Mouse (Mus musculus) testis, adult 2 months (tissue): Measurements from ENCODE around the gene Spint4. TPM values are rescaled to one million over a fixed set of nuclear protein-coding genes. Genes with fewer than 3 reads are reported as not detected.

Source experiments
- H3K27ac ChIP-seq: fragments of 200-500 bp; 2 replicates; pipeline ENCODE4 v1.5.1; 2012; ENCODE audit warnings: low read depth, low read length; ENCODE audit not compliant: control insufficient read depth, insufficient read depth
- H3K27me3 ChIP-seq: fragments of 200-500 bp; 2 replicates; pipeline ENCODE4 v1.6.1; 2012; ENCODE audit warnings: mild to moderate bottlenecking, low read length, moderate library complexity; ENCODE audit not compliant: control insufficient read depth, insufficient read depth
- H3K36me3 ChIP-seq: fragments of 200-500 bp; 2 replicates; pipeline ENCODE4 v1.6.1; 2012; ENCODE audit warnings: mild to moderate bottlenecking, low read length; ENCODE audit not compliant: control insufficient read depth, insufficient read depth
- H3K4me1 ChIP-seq: fragments of 200-500 bp; 2 replicates; pipeline ENCODE4 v1.6.1; 2012; ENCODE audit warnings: low read length; ENCODE audit not compliant: control insufficient read depth, insufficient read depth
- H3K4me3 ChIP-seq: fragments of 200-500 bp; 2 replicates; pipeline ENCODE4 v1.5.1; 2012; ENCODE audit warnings: low read depth, mild to moderate bottlenecking, low read length, moderate library complexity, mixed read lengths; ENCODE audit not compliant: control insufficient read depth
- CTCF ChIP-seq: fragments of 200-500 bp; IDR thresholded peaks from 2 replicates; pipeline ENCODE4 v1.5.1; 2012; ENCODE audit warnings: low read depth, mild to moderate bottlenecking, inconsistent platforms, low read length, moderate library complexity; ENCODE audit not compliant: control insufficient read depth, insufficient read depth, insufficient replicate concordance
- POLR2A ChIP-seq: fragments of 200-500 bp; IDR thresholded peaks from 2 replicates; pipeline ENCODE4 v1.6.1; 2012; ENCODE audit warnings: low read depth, mild to moderate bottlenecking, inconsistent platforms, low read length, moderate library complexity; ENCODE audit not compliant: control insufficient read depth
- polyA plus RNA-seq: library from polyadenylated mRNA; depleted of rRNA; stranded (reverse); fragments of >200 nt; gene quantifications from 2 replicates; pipeline ENCODE4 v1.2.3, GENCODE M21; 2012; rRNA removed

Gene Spint4
- polyA plus RNA-seq: not detected in 2 replicates

DNA sequence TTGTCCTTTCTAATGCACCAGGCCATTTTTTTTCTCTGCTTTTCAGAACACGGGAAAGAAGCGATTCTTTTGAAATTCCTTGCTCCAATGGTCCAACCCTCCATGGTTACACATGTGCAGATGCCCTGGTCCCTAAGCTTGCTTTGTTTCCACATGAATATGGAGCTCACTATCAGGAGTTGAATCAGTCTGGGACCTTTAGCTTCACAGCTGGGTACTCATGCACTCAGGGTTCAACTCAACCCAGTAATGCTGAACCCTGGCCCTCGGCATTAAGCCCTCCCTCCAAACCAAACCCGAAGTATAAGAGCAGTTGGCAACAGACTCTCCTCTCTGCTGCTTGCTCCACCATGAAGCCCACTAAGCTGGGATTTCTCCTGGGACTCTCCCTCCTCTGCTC is at the start of gene Spint4:
TSS of gene Spint4 (plus strand) at position 301 of the 400 bp plus-strand sequence.
- H3K4me1 ChIP-seq: no peaks in the 10 kb centered on the region
- H3K36me3 ChIP-seq: no peaks in the 10 kb centered on the region
- no peak within 1 kb of the TSS for H3K4me3 ChIP-seq
- H3K27ac ChIP-seq: no peak within 1 kb of the TSS
- no peaks in the 10 kb centered on the region for H3K27me3 ChIP-seq
- TF ChIP-seq POLR2A (no peak), CTCF (no peak)

DNA sequence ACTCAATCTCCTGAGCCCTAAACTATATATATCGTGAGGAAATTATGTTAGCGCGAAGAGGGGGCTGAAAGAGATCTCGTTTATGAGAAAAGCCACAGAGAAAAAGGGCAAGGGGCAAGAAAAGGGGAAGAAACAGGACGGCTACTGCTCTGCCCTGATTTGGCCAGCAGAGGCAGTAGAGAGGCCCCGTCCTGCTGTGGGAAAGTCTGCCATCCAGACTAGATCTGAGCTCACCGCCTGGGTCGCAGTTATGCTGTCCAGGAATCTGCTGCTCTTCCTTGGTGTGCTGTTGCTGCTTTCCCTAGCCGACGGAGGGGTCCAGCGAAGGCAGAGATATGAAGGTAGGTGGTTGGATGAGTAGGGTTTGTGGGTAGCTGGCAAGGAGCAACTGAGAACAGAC is 42.4 kb upstream of the Spint4 start, which contains the start of gene Wfdc10:
TSS of gene Wfdc10 (plus strand) at position 189 of the 400 bp plus-strand sequence.
- TF ChIP-seq CTCF (peak; percentile 93), POLR2A (peak; percentile 72)
- Histone ChIP-seq H3K4me3 (peak within 1 kb of the TSS; percentile 82), H3K4me1 (peaks cover 6% of the 10 kb centered on the region), H3K36me3 (no peaks in the 10 kb centered on the region), H3K27ac (peak within 1 kb of the TSS; percentile 61), H3K27me3 (no peaks in the 10 kb centered on the region)

DNA sequence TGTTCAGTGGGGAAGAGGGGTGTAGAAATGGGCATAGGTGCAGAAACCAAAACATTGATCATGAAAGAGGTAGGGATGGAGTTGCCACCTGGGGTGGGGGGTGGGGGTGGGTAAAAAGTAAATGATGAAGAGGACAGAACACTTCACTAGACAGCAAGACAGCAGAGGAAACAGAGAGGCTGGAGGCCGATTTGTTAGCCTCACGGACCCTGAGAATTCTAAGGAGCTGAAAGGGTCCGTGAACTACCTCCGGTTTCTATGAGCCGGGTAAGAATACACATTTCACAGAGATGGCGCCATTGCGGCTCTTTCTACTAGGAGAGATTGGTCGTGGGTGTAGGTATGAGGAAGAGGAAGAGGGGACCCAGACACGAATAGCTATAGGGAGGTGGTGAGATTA is 41.8 kb upstream of the Spint4 start, which contains the start of gene Wfdc9:
TSS of gene Wfdc9 (minus strand) at position 101 of the 400 bp plus-strand sequence.
- no peak for TF ChIP-seq POLR2A
- TF ChIP-seq CTCF: no peak
- Histone ChIP-seq H3K27me3 (no peaks in the 10 kb centered on the region), H3K4me1 (peaks cover 6% of the 10 kb centered on the region), H3K27ac (peak within 1 kb of the TSS; percentile 61), H3K36me3 (no peaks in the 10 kb centered on the region), H3K4me3 (peak within 1 kb of the TSS; percentile 82)

DNA sequence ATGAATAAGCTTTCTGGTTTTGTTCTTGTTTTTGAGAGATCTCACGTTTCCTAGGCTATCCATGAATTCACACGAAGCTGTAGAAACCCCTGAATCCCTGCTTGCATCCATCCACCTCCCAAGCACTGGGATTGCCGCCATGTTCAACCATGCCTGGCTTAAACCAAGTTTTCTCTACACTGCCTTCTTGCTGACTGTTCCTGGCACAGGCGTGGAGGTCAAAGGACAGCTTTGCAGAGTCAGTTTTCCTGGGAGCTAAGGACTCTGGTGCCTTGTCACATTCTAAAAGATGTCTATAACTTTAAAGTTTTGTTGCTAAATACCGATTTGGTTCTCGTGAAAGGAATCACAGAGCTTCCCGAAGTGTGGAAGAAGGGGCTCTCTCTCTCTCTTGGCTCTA is 33.5 kb upstream of the Spint4 start:
- TF ChIP-seq CTCF: no peak
- no peak for TF ChIP-seq POLR2A
- Histone ChIP-seq H3K4me3 (no peak overlapping the region), H3K36me3 (no peaks in the 10 kb centered on the region), H3K27ac (no peak overlapping the region), H3K4me1 (no peaks in the 10 kb centered on the region), H3K27me3 (no peaks in the 10 kb centered on the region)

DNA sequence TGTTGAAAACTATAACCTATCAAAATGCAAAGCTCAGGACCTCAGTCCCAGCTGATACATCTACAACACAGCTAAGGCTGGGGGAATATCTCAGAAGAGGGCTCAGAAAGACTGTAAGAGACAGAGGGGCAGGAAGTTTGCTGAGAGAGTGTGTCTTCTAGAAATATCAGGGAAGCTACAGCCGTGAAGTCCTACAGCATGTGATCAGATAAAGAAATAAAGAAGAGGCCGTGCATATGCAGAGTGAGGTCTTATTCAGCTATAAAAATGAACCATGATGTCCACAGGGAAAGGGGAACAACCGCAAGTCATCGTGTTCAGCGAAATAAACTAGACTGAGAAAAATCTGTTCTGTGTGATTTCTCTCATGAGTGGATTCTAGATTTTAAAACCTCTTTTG is 28.0 kb upstream of the Spint4 start:
- Histone ChIP-seq H3K36me3 (no peaks in the 10 kb centered on the region), H3K4me3 (no peak overlapping the region), H3K27me3 (no peaks in the 10 kb centered on the region), H3K4me1 (no peaks in the 10 kb centered on the region), H3K27ac (no peak overlapping the region)
- TF ChIP-seq CTCF (no peak), POLR2A (no peak)

DNA sequence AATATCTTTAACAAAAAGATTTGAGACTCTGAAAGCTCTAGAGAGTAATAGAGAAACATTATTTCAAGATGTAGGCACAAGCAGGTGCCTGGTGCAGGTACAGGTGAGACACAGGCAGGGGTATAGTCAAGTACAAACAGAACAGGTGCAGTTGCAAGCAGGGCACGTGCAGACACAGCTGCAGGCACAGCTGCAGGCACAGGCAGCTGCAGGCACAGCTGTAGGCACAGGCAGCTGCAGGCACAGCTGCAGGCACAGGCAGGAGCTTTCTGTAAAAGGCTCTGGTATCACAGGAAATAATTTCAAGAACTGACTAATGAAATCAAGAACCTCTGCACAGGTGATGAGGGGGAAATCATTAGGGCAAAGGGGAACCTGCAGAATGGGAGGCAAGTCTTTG is 27.4 kb upstream of the Spint4 start:
- Histone ChIP-seq H3K27me3 (no peaks in the 10 kb centered on the region), H3K36me3 (no peaks in the 10 kb centered on the region), H3K4me3 (no peak overlapping the region), H3K27ac (no peak overlapping the region), H3K4me1 (no peaks in the 10 kb centered on the region; the same call in 1 of the 2 replicates)
- TF ChIP-seq POLR2A (no peak), CTCF (no peak)

DNA sequence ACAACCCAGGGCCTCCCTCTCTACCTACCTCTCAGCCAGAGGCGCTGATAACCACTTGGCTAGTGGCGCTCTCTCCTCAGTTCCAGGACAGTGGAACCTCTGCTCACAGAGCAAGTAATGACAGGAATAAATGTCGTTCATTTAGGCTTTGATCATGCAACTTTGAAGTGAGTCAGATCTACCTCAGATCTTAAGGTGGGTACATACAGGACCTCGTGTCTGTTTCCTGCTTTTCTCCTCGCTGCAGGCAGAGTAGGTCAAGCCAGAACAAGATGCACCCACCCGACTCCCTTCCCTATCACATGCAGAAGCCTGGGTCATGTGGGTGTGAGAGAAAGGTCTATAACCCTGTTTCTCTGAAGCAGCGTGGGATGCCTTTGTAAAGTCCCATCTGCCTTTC is 24.3 kb upstream of the Spint4 start, which contains the start of gene Wfdc11:
TSS of gene Wfdc11 (minus strand) at position 101 of the 400 bp plus-strand sequence.
- Histone ChIP-seq H3K4me3 (no peak within 1 kb of the TSS), H3K36me3 (no peaks in the 10 kb centered on the region), H3K27me3 (no peaks in the 10 kb centered on the region), H3K4me1 (peaks cover 8% of the 10 kb centered on the region), H3K27ac (no peak within 1 kb of the TSS)
- TF ChIP-seq CTCF (no peak), POLR2A (no peak)
